Mouse (Mus musculus) stomach, postnatal 0 days (tissue): ENCODE data around the gene Gm4869. TPM values are rescaled to one million over a fixed set of nuclear protein-coding genes. Genes with fewer than 3 reads are reported as not detected.
"Not testable (repeated sequence)": the region's sequence is repeated elsewhere in the genome, so short reads cannot be mapped to it uniquely, and the experiment has no call there.

Experiments
- ATAC-seq: fragments of 200-750 bp; cut with Nextera tagmentation; 2 replicates; pipeline ENCODE4 v1.8.0; 2017; ENCODE audit not compliant: low FRiP score, low TSS enrichment
- DNase-seq: peaks from one replicate; pipeline ENCODE4 v3.0.0-alpha.2; 2016; ENCODE audit warnings: low spot score
- H3K27ac ChIP-seq: fragments of 300-500 bp; sonication (generic); replicated peaks from 2 replicates; pipeline ENCODE4 v1.5.1; 2014; ENCODE audit warnings: mild to moderate bottlenecking, control low read depth
- H3K27me3 ChIP-seq: fragments of 300-500 bp; sonication (generic); 2 replicates; pipeline ENCODE4 v1.6.1; 2014; ENCODE audit warnings: low read length; ENCODE audit not compliant: control insufficient read depth, insufficient read depth
- H3K36me3 ChIP-seq: fragments of 300-500 bp; sonication (generic); 2 replicates; pipeline ENCODE4 v1.6.1; 2014; ENCODE audit warnings: low read length, mixed read lengths; ENCODE audit not compliant: control insufficient read depth, insufficient read depth
- H3K4me1 ChIP-seq: fragments of 300-500 bp; sonication (generic); replicated peaks from 2 replicates; pipeline ENCODE4 v1.6.1; 2014; ENCODE audit warnings: antibody characterized with exemption; ENCODE audit not compliant: control insufficient read depth, insufficient read depth
- H3K4me2 ChIP-seq: fragments of 300-500 bp; sonication (generic); replicated peaks from 2 replicates; pipeline ENCODE4 v1.6.1; 2014; ENCODE audit warnings: low read depth, mild to moderate bottlenecking, control low read depth, moderate library complexity
- H3K4me3 ChIP-seq: fragments of 300-500 bp; sonication (generic); 2 replicates; pipeline ENCODE4 v1.5.1; 2014; ENCODE audit warnings: low read depth, low read length, control low read depth
- H3K9ac ChIP-seq: fragments of 300-500 bp; sonication (generic); 2 replicates; pipeline ENCODE4 v1.6.1; 2014; ENCODE audit warnings: mild to moderate bottlenecking, low read length, control low read depth, mixed read lengths
- H3K9me3 ChIP-seq: fragments of 300-500 bp; sonication (generic); 2 replicates; pipeline ENCODE4 v1.6.1; 2016; ENCODE audit warnings: low read length; ENCODE audit not compliant: control insufficient read depth
- CTCF ChIP-seq: IDR thresholded peaks from 2 replicates; pipeline ENCODE4 v1.5.1; 2016; ENCODE audit warnings: antibody characterized with exemption, low read depth, mild to moderate bottlenecking, moderate library complexity
- EP300 ChIP-seq: optimal IDR thresholded peaks from 2 replicates; pipeline ENCODE3; 2016; ENCODE audit warnings: antibody characterized with exemption
- WGBS: fragments of 180-500 bp; shearing (Covaris S2); extraction: QIAGEN DNeasy Blood & Tissue Kit; methylation state at CpG from one replicate; pipeline ENCODE4 v1.1.7; 2014; 5-methylcytosine and 5-hydroxymethylcytosine counted together
- polyA plus RNA-seq: library from polyadenylated mRNA; unstranded; fragments of >200 nt; fragmentation: Nextera tagmentation; extraction: Ambion mirVana; gene quantifications from 2 replicates; pipeline ENCODE4 v1.2.1, GENCODE M21; 2015

Gene Gm4869
- polyA plus RNA-seq, 1 experiment from 2014 or later, result not detected

GRCm38 (mm10) chr5:140454488-140454887, 9.0 kb downstream of the Gm4869 start:
- Histone ChIP-seq H3K9ac (no peak overlapping the region), H3K4me3 (no peak overlapping the region), H3K4me2 (no peak overlapping the region), H3K9me3 (no peaks in the 10 kb centered on the region), H3K4me1 (no peaks in the 10 kb centered on the region), H3K36me3 (no peaks in the 10 kb centered on the region), H3K27me3 (no peaks in the 10 kb centered on the region), H3K27ac (no peak overlapping the region)
- no peak for TF ChIP-seq CTCF
- no peak for TF ChIP-seq EP300
- ATAC-seq (no peak), DNase-seq (no peak)

- Histone ChIP-seq H3K27me3 (no peaks in the 10 kb centered on the region), H3K4me2 (no peak overlapping the region), H3K4me1 (no peaks in the 10 kb centered on the region), H3K27ac (no peak overlapping the region), H3K4me3 (no peak overlapping the region), H3K9ac (no peak overlapping the region), H3K9me3 (no peaks in the 10 kb centered on the region), H3K36me3 (no peaks in the 10 kb centered on the region)
- no peak for ATAC-seq
- TF ChIP-seq EP300, result no peak
- no peak for TF ChIP-seq CTCF
- 52% methylated on average over 2 of the region's 2 CpGs for WGBS
- no peak for DNase-seq
Measured at GRCm38 (mm10) chr5:140455466-140455865, 10.0 kb downstream of the Gm4869 start.

- ATAC-seq, result no peak
- TF ChIP-seq CTCF, result no peak
- TF ChIP-seq EP300, result no peak
- WGBS, result 83% methylated on average over 3 of the region's 3 CpGs
Measured at GRCm38 (mm10) chr5:140461476-140461875, 16.0 kb downstream of the Gm4869 start.

GRCm38 (mm10) chr5:140463151-140463550, 17.7 kb downstream of the Gm4869 start:
- H3K4me2 ChIP-seq, H3K9ac ChIP-seq, H3K27ac ChIP-seq, H3K36me3 ChIP-seq, H3K4me3 ChIP-seq, DNase-seq, H3K4me1 ChIP-seq, H3K27me3 ChIP-seq, ATAC-seq, H3K9me3 ChIP-seq: not testable (repeated sequence)
- WGBS, result 72% methylated on average over 2 of the region's 2 CpGs

More at GRCm38 (mm10) chr5:140461476-140461875, 16.0 kb downstream of the Gm4869 start:
- Histone ChIP-seq H3K4me3 (no peak overlapping the region), H3K9ac (no peak overlapping the region), H3K27ac (no peak overlapping the region), H3K4me2 (no peak overlapping the region), H3K9me3 (no peaks in the 10 kb centered on the region), H3K27me3 (no peaks in the 10 kb centered on the region), H3K4me1 (no peaks in the 10 kb centered on the region), H3K36me3 (no peaks in the 10 kb centered on the region)
- DNase-seq, result no peak

GRCm38 (mm10) chr5:140464943-140465342, 19.5 kb downstream of the Gm4869 start:
- Histone ChIP-seq H3K9ac (no peak overlapping the region), H3K4me3 (no peak overlapping the region), H3K9me3 (no peaks in the 10 kb centered on the region), H3K27me3 (no peaks in the 10 kb centered on the region), H3K27ac (no peak overlapping the region), H3K4me2 (no peak overlapping the region), H3K36me3 (no peaks in the 10 kb centered on the region), H3K4me1 (no peaks in the 10 kb centered on the region)
- DNase-seq (no peak), ATAC-seq (no peak)
- WGBS, result 76% methylated on average over 2 of the region's 2 CpGs
- TF ChIP-seq EP300 (no peak), CTCF (no peak)

GRCm38 (mm10) chr5:140472336-140472735, 26.9 kb downstream of the Gm4869 start:
- no peaks in the 10 kb centered on the region for H3K9me3 ChIP-seq
- ATAC-seq, result no peak
- H3K4me1 ChIP-seq, result no peaks in the 10 kb centered on the region
- no peak for DNase-seq
- H3K9ac ChIP-seq, result no peak overlapping the region
- no peaks in the 10 kb centered on the region for H3K36me3 ChIP-seq
- H3K4me2 ChIP-seq, result no peak overlapping the region
- TF ChIP-seq EP300 (no peak), CTCF (peak; percentile 54)
- no peaks in the 10 kb centered on the region for H3K27me3 ChIP-seq
- 80% methylated on average over 3 of the region's 3 CpGs for WGBS
- H3K27ac ChIP-seq, result no peak overlapping the region
- no peak overlapping the region for H3K4me3 ChIP-seq
